Mouse (Mus musculus) erythroid progenitor cell, adult 5-6 weeks (primary cell): ENCODE measurements around the gene Stac3. TPM values are rescaled to one million over a fixed set of nuclear protein-coding genes. Genes with fewer than 3 reads are reported as not detected.
A peak's percentile ranks its signal among the peaks of the same experiment; 100 is the strongest.

Experiments
- ATAC-seq: replicated peaks from 2 replicates; pipeline ENCODE4 v1.8.0; 2016; ENCODE audit warnings: moderate number of reproducible peaks, mild to moderate bottlenecking, moderate TSS enrichment, inconsistent platforms; ENCODE audit not compliant: poor library complexity, low FRiP score, severe bottlenecking
- total RNA-seq, 2 experiments: library from RNA; stranded (forward) in 1 of 2; stranded (reverse) in 1 of 2; fragments of 150-400 nt in 1 of 2; fragments of 186-747, 209-891 nt in 1 of 2; gene quantifications; 2 replicates each; pipeline versions ENCODE4 v1.2.3 to v1.2.4; 2015 to 2017; ENCODE audit warnings: low replicate concordance in 2 of 2

Stac3 gene
- total RNA-seq, 2 experiments from 2014 or later, result not detected

- no peak for ATAC-seq
Observed at GRCm38 (mm10) chr10:127548236-127548635, 46.8 kb downstream of the Stac3 start.

DNA sequence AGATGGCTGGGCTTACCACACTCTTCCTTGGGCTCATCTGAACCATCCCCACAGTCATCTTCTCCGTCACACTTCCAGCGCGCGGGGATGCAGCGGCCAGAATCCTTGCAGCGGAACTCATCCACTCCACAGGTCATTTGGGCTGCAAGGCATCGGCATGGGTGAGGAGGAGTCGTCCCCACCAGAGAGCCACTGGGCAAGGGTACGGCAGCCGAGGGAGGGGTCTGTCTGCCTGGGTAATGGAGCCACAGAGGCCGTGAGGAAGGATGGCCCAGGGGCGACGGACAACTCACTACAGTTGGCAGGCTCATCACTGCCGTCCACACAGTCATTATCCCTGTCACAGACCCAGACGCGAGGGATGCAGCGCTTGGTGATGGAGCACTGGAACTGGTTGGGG, 48.4 kb downstream of the Stac3 start:
- no peak for ATAC-seq

DNA sequence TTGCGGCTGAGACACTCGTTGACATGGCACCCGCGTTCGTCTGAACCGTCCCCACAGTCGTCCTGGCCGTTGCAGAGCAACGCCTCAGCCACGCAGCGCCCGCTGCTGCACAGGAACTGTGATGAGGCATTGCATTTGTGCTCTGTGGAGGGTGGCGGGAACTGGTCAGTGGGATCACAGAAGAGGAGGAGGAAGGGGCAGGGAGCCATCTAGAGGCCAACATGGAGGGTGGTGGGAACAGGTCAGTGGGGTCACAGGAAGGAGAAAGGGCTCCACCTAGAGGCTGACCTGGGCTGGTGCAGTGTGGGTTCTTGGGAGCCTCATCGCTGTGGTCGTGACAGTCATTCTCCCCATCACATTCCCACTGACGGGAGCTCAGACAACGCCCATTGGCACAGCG, 54.2 kb downstream of the Stac3 start:
- ATAC-seq, result peak; percentile 41; the same call in 1 of the 2 replicates

GRCm38 (mm10) chr10:127557397-127557796, 55.9 kb downstream of the Stac3 start:
- ATAC-seq, result no peak

Other genes starting within 250 kb of the Stac3 start
- gene Kif5a, start 238.3 kb upstream of the Stac3 start, total RNA-seq (2015; ENCODE audit: low replicate concordance), result not detected in 2 replicates
- not detected in 2 replicates for gene Kif5a, start 238.3 kb upstream of the Stac3 start, total RNA-seq (2017; ENCODE audit: low replicate concordance)
- gene Dctn2, start 235.3 kb upstream of the Stac3 start, total RNA-seq (2015; ENCODE audit: low replicate concordance), result 72.9 and 75.0 TPM in 2 replicates
- 64.0 and 70.5 TPM in 2 replicates for gene Dctn2, start 235.3 kb upstream of the Stac3 start, total RNA-seq (2017; ENCODE audit: low replicate concordance)
- gene Mbd6, start 212.7 kb upstream of the Stac3 start, total RNA-seq (2015; ENCODE audit: low replicate concordance), result 55.8 and 69.6 TPM in 2 replicates
- gene Mbd6, start 212.7 kb upstream of the Stac3 start, total RNA-seq (2017; ENCODE audit: low replicate concordance), result 10.7 and 15.0 TPM in 2 replicates
- gene Mars, start 189.9 kb upstream of the Stac3 start, total RNA-seq (2015; ENCODE audit: low replicate concordance), result 68.5 and 80.9 TPM in 2 replicates
- 86.0 and 98.9 TPM in 2 replicates for gene Mars, start 189.9 kb upstream of the Stac3 start, total RNA-seq (2017; ENCODE audit: low replicate concordance)
- gene Arhgap9, start 179.7 kb upstream of the Stac3 start, total RNA-seq (2015; ENCODE audit: low replicate concordance), result 18.0 and 18.9 TPM in 2 replicates
- gene Arhgap9, start 179.7 kb upstream of the Stac3 start, total RNA-seq (2017; ENCODE audit: low replicate concordance), result 6.4 and 15.4 TPM in 2 replicates
- gene Gli1, start 159.7 kb upstream of the Stac3 start, total RNA-seq (2015; ENCODE audit: low replicate concordance), result not detected in 2 replicates
- gene Gli1, start 159.7 kb upstream of the Stac3 start, total RNA-seq (2017; ENCODE audit: low replicate concordance), result not detected in 2 replicates
- gene Inhbe, start 147.3 kb upstream of the Stac3 start, total RNA-seq (2015; ENCODE audit: low replicate concordance), result not detected in 2 replicates
- not detected in 2 replicates for gene Inhbe, start 147.3 kb upstream of the Stac3 start, total RNA-seq (2017; ENCODE audit: low replicate concordance)
- not detected in 2 replicates for gene Inhbc, start 131.3 kb upstream of the Stac3 start, total RNA-seq (2015; ENCODE audit: low replicate concordance)
- not detected in 2 replicates for gene Inhbc, start 131.3 kb upstream of the Stac3 start, total RNA-seq (2017; ENCODE audit: low replicate concordance)
- gene R3hdm2, start 121.4 kb upstream of the Stac3 start, total RNA-seq (2015; ENCODE audit: low replicate concordance), result 34.4 and 56.9 TPM in 2 replicates
- 22.6 and 52.5 TPM in 2 replicates for gene R3hdm2, start 121.4 kb upstream of the Stac3 start, total RNA-seq (2017; ENCODE audit: low replicate concordance)
- not detected in 2 replicates for gene Ndufa4l2, start 13.3 kb downstream of the Stac3 start, total RNA-seq (2015; ENCODE audit: low replicate concordance)
- not detected in 2 replicates for gene Ndufa4l2, start 13.3 kb downstream of the Stac3 start, total RNA-seq (2017; ENCODE audit: low replicate concordance)
- 17.2 and 28.1 TPM in 2 replicates for gene Shmt2, start 20.8 kb downstream of the Stac3 start, total RNA-seq (2015; ENCODE audit: low replicate concordance)
- gene Shmt2, start 20.8 kb downstream of the Stac3 start, total RNA-seq (2017; ENCODE audit: low replicate concordance), result 21.4 and 24.8 TPM in 2 replicates
- not detected in 2 replicates for gene Nxph4, start 32.9 kb downstream of the Stac3 start, total RNA-seq (2015; ENCODE audit: low replicate concordance)
- not detected in 2 replicates for gene Nxph4, start 32.9 kb downstream of the Stac3 start, total RNA-seq (2017; ENCODE audit: low replicate concordance)
- 19.7 and 21.6 TPM in 2 replicates for gene Lrp1, start 119.5 kb downstream of the Stac3 start, total RNA-seq (2015; ENCODE audit: low replicate concordance)
- gene Lrp1, start 119.5 kb downstream of the Stac3 start, total RNA-seq (2017; ENCODE audit: low replicate concordance), result 11.5 and 13.1 TPM in 2 replicates
- 11.5 and 26.8 TPM in 2 replicates for gene Stat6, start 141.3 kb downstream of the Stac3 start, total RNA-seq (2015; ENCODE audit: low replicate concordance)
- gene Stat6, start 141.3 kb downstream of the Stac3 start, total RNA-seq (2017; ENCODE audit: low replicate concordance), result 11.3 and 16.6 TPM in 2 replicates
- 73.5 and 83.4 TPM in 2 replicates for gene Nemp1, start 165.2 kb downstream of the Stac3 start, total RNA-seq (2015; ENCODE audit: low replicate concordance)
- 69.6 and 83.2 TPM in 2 replicates for gene Nemp1, start 165.2 kb downstream of the Stac3 start, total RNA-seq (2017; ENCODE audit: low replicate concordance)
- gene Nab2, start 166.9 kb downstream of the Stac3 start, total RNA-seq (2015; ENCODE audit: low replicate concordance), result 2.5 TPM in 1 of 2 replicates, not detected in the other
- 1.7 and 3.1 TPM in 2 replicates for gene Nab2, start 166.9 kb downstream of the Stac3 start, total RNA-seq (2017; ENCODE audit: low replicate concordance)
- 0.84 TPM in 1 of 2 replicates, not detected in the other for gene Myo1a, start 203.5 kb downstream of the Stac3 start, total RNA-seq (2015; ENCODE audit: low replicate concordance)
- 2.3 and 3.5 TPM in 2 replicates for gene Myo1a, start 203.5 kb downstream of the Stac3 start, total RNA-seq (2017; ENCODE audit: low replicate concordance)
- 51.1 and 56.6 TPM in 2 replicates for gene Tac2, start 222.8 kb downstream of the Stac3 start, total RNA-seq (2015; ENCODE audit: low replicate concordance)
- gene Tac2, start 222.8 kb downstream of the Stac3 start, total RNA-seq (2017; ENCODE audit: low replicate concordance), result 20.4 and 22.6 TPM in 2 replicates
- gene Zbtb39, start 237.9 kb downstream of the Stac3 start, total RNA-seq (2015; ENCODE audit: low replicate concordance), result 0.72 and 2.9 TPM in 2 replicates
- 1.3 TPM in 1 of 2 replicates, not detected in the other for gene Zbtb39, start 237.9 kb downstream of the Stac3 start, total RNA-seq (2017; ENCODE audit: low replicate concordance)